Mouse (Mus musculus): ENCODE data around the gene Macf1. TPM values are rescaled to one million over a fixed set of nuclear protein-coding genes. Genes with fewer than 3 reads are reported as not detected.
A peak's percentile ranks its signal among the peaks of the same experiment; 100 is the strongest.

The Macf1 gene
- polyA plus RNA-seq, 1 experiment: 142 TPM

GRCm38 (mm10) chr4:123631654-123632053 lies 52.5 kb downstream of the Macf1 start:
- Histone ChIP-seq H3K36me3 (ENCODE audit: control insufficient read depth, insufficient read depth, low read length) (no peaks in the 10 kb centered on the region), H3K27me3 (ENCODE audit: control insufficient read depth, insufficient read depth, low read length) (no peaks in the 10 kb centered on the region), H3K27ac (ENCODE audit: insufficient read depth, low read length) (no peak overlapping the region), H3K4me3 (ENCODE audit: extremely low read depth, insufficient read depth, insufficient read length) (no peak overlapping the region), H3K4me1 (ENCODE audit: control insufficient read depth, insufficient read depth, insufficient read length) (0 out of 2 replicates have a peak, but pooled peaks cover 2% of the 10 kb centered on the region)
- no peak for DNase-seq (ENCODE audit: low read depth in 1 of 2, low spot score in 2 of 2)
- 73% methylated on average over 3 of the region's 3 CpGs for WGBS
- TF ChIP-seq POLR2A (IDR thresholded peaks at IDR 0.05; ENCODE audit: low read depth, low read length) (no peak), CTCF (IDR thresholded peaks at IDR 0.05; ENCODE audit: extremely low read depth, insufficient read depth, insufficient read length, insufficient replicate concordance) (no peak)

DNA sequence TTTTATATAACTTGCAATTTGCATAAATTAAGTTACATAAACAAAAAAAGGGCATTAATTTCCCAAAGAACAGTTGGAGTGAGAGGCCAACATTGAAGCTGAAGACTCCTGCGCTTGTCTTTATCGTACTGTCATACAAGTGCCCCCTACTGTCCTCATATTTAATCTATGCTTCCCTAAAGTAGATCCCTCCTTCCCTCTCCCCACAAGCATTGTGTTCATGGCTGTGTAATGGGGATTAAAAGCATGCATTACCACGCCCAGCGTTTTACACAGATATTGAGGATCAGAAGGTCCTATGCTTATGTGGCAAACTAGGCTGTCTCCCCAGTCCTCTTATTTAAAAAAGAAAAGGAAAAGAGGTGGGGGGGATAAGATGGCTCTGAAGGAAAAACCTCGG lies 56.5 kb downstream of the Macf1 start:
- H3K4me1 ChIP-seq (ENCODE audit: control insufficient read depth, insufficient read depth, insufficient read length): peaks cover 4% of the 10 kb centered on the region; the same call in 1 of the 2 replicates
- WGBS: 86% methylated on average over 5 of the region's 5 CpGs
- no peaks in the 10 kb centered on the region; the same call in 1 of the 2 replicates for H3K27me3 ChIP-seq (ENCODE audit: control insufficient read depth, insufficient read depth, low read length)
- no peak overlapping the region for H3K27ac ChIP-seq (ENCODE audit: insufficient read depth, low read length)
- no peak overlapping the region for H3K4me3 ChIP-seq (ENCODE audit: extremely low read depth, insufficient read depth, insufficient read length)
- no peaks in the 10 kb centered on the region for H3K36me3 ChIP-seq (ENCODE audit: control insufficient read depth, insufficient read depth, low read length)
- TF ChIP-seq CTCF (IDR thresholded peaks at IDR 0.05; ENCODE audit: extremely low read depth, insufficient read depth, insufficient read length, insufficient replicate concordance): no peak
- no peak for DNase-seq (ENCODE audit: low read depth in 1 of 2, low spot score in 2 of 2)

DNA sequence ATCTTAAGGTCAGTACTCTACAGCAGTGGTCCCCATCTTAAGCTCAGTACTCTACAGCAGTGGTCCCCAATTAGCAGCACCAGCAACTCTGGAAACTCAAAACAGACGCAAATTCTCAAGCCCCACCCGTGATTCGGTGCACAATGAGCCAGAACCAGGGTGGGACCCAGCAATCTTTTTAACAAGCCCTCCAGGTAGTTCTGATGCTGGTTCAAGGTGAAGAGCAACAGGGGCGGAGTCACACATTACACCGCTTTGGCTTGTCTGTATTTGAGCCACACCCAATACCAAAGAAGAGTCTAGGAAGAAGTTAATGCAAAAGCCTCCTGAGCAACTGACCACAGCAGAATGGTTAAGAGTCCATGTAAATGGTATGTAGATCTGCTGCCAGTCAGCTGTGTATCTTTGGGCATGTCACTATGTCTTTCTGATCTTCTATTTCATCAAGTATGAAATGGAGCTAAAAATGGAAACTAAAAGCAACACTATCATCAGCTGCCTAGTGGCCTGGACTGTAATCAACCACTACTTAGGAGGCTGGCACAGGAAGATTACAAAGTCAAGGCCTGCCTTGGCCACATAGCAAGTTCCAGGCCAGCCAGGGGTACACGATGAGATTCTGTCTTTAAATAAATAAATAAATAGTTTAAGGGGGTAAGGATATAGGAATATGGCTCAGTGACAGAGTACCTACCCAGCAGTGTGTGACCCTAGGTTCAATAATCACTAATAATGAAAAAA lies 58.7 kb downstream of the Macf1 start:
- Histone ChIP-seq H3K27ac (ENCODE audit: insufficient read depth, low read length) (no peak overlapping the region), H3K27me3 (ENCODE audit: control insufficient read depth, insufficient read depth, low read length) (no peaks in the 10 kb centered on the region; the same call in 1 of the 2 replicates), H3K36me3 (ENCODE audit: control insufficient read depth, insufficient read depth, low read length) (no peaks in the 10 kb centered on the region), H3K4me1 (ENCODE audit: control insufficient read depth, insufficient read depth, insufficient read length) (peaks cover 3% of the 10 kb centered on the region; the same call in 1 of the 2 replicates), H3K4me3 (ENCODE audit: extremely low read depth, insufficient read depth, insufficient read length) (no peak overlapping the region)
- WGBS: 87% methylated on average over 6 of the region's 6 CpGs
- DNase-seq (ENCODE audit: low read depth in 1 of 2, low spot score in 2 of 2): no peak
- TF ChIP-seq POLR2A (IDR thresholded peaks at IDR 0.05; ENCODE audit: low read depth, low read length) (no peak), CTCF (IDR thresholded peaks at IDR 0.05; ENCODE audit: extremely low read depth, insufficient read depth, insufficient read length, insufficient replicate concordance) (no peak)

- Histone ChIP-seq H3K27me3 (ENCODE audit: control insufficient read depth, insufficient read depth, low read length) (no peaks in the 10 kb centered on the region; the same call in 1 of the 2 replicates), H3K27ac (ENCODE audit: insufficient read depth, low read length) (peak overlapping the region; percentile 38; the same call in 1 of the 2 replicates), H3K4me1 (ENCODE audit: control insufficient read depth, insufficient read depth, insufficient read length) (peaks cover 3% of the 10 kb centered on the region; the same call in 1 of the 2 replicates), H3K36me3 (ENCODE audit: control insufficient read depth, insufficient read depth, low read length) (no peaks in the 10 kb centered on the region), H3K4me3 (ENCODE audit: extremely low read depth, insufficient read depth, insufficient read length) (no peak overlapping the region)
- TF ChIP-seq POLR2A (IDR thresholded peaks at IDR 0.05; ENCODE audit: low read depth, low read length) (no peak), CTCF (IDR thresholded peaks at IDR 0.05; ENCODE audit: extremely low read depth, insufficient read depth, insufficient read length, insufficient replicate concordance) (no peak)
- DNase-seq (ENCODE audit: low read depth in 1 of 2, low spot score in 2 of 2): no peak
- 71% methylated on average over 5 of the region's 5 CpGs for WGBS
These were observed 59.7 kb downstream of the Macf1 start for GRCm38 (mm10) chr4:123624438-123624837.

DNA sequence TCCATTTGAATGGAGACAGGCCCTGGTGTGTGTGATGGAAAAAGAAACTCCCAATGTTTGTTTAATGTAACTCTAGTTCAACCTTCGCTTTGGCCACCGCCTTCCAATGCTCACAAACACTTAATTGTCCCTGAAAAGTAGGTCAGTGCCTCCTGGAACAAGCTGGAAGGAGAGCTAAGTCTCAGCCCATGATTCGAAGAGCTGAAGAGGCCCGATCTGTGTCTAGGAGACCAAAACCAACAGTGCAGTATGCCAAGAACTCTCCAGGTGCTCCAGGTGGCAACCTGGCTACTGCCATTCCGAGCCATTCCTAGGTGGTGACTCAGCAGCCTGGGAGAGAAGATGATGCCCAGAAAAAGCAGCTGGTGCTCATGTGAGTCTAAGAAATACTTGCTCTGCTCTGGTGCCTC lies 60.4 kb downstream of the Macf1 start:
- no peak for DNase-seq (ENCODE audit: low read depth in 1 of 2, low spot score in 2 of 2)
- TF ChIP-seq POLR2A (IDR thresholded peaks at IDR 0.05; ENCODE audit: low read depth, low read length): no peak
- TF ChIP-seq CTCF (IDR thresholded peaks at IDR 0.05; ENCODE audit: extremely low read depth, insufficient read depth, insufficient read length, insufficient replicate concordance): no peak
- Histone ChIP-seq H3K4me1 (ENCODE audit: control insufficient read depth, insufficient read depth, insufficient read length) (peaks cover 3% of the 10 kb centered on the region; the same call in 1 of the 2 replicates), H3K27me3 (ENCODE audit: control insufficient read depth, insufficient read depth, low read length) (no peaks in the 10 kb centered on the region; the same call in 1 of the 2 replicates), H3K4me3 (ENCODE audit: extremely low read depth, insufficient read depth, insufficient read length) (no peak overlapping the region), H3K36me3 (ENCODE audit: control insufficient read depth, insufficient read depth, low read length) (no peaks in the 10 kb centered on the region), H3K27ac (ENCODE audit: insufficient read depth, low read length) (peak overlapping the region; percentile 23; the same call in 1 of the 2 replicates)
- 92% methylated on average over 5 of the region's 5 CpGs for WGBS

GRCm38 (mm10) chr4:123621732-123622131 lies 62.4 kb downstream of the Macf1 start:
- TF ChIP-seq POLR2A (IDR thresholded peaks at IDR 0.05; ENCODE audit: low read depth, low read length) (no peak), CTCF (IDR thresholded peaks at IDR 0.05; ENCODE audit: extremely low read depth, insufficient read depth, insufficient read length, insufficient replicate concordance) (no peak)
- H3K4me1 ChIP-seq (ENCODE audit: control insufficient read depth, insufficient read depth, insufficient read length): peaks cover 3% of the 10 kb centered on the region; the same call in 1 of the 2 replicates
- no peak for DNase-seq (ENCODE audit: low read depth in 1 of 2, low spot score in 2 of 2)
- no peaks in the 10 kb centered on the region; the same call in 1 of the 2 replicates for H3K27me3 ChIP-seq (ENCODE audit: control insufficient read depth, insufficient read depth, low read length)
- no peak overlapping the region for H3K4me3 ChIP-seq (ENCODE audit: extremely low read depth, insufficient read depth, insufficient read length)
- no peaks in the 10 kb centered on the region for H3K36me3 ChIP-seq (ENCODE audit: control insufficient read depth, insufficient read depth, low read length)
- no peak overlapping the region for H3K27ac ChIP-seq (ENCODE audit: insufficient read depth, low read length)
